8 mouse cellular contexts compared by ENCODE assay signal in the genomic region with DNA sequence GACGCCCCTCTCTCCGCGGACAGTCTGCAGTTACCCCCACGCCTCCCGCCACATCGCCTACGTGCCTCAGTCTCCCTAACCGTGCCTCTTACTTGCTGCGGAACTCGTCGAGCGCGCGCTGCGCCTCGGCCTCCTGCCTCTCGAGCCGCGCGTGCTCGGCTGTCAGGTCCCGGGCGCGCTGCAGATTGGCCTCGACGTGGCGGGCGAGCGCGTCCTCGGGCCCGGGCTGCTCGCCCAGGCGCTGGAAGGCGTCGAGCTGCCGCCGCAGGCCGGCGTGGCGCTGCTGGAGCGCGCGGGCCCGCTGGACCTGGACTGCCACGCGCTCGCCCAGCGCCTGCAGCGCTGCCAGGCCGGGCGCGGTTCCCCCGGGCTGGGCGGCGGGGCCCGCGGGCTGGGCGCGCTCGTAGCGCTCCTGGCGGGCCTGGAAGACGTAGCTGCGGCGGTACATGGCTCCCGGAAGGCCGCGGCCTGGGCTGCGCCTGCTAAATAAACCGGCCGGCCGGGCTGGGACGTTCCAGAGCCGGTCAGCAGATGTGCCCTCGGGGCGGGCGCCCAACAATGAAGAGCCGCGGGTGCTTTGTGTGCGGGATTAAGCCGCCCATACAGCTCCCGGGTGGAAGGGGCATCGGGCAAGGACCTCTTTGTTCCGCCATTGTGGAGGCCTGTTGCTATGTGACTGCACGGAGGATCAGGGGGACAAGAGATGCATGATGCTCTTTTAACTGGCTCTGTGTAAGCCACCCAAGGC. TPM values are rescaled to one million over a fixed set of nuclear protein-coding genes. Genes with fewer than 3 reads are reported as not detected.
DNase-seq lines count a peak whose midpoint lies in the region; ATAC-seq lines count a peak whose summit lies in the region.

TSS of gene Bfsp1 (minus strand) at position 690 of the 748 bp plus-strand sequence.

- H3K36me3 ChIP-seq in embryonic facial prominence, embryonic 15.5 days, result no peaks in the 10 kb centered on the region
- H3K36me3 ChIP-seq in heart, embryonic 16.5 days (ENCODE audit: control insufficient read depth, insufficient read depth), result no peaks in the 10 kb centered on the region
- H3K36me3 ChIP-seq in megakaryocyte, embryonic 14.5 days (replicated peaks; ENCODE audit: low read length), result no peaks in the 10 kb centered on the region

- peaks cover 11% of the 10 kb centered on the region for H3K4me1 ChIP-seq in embryonic facial prominence, embryonic 15.5 days
- peaks cover 4% of the 10 kb centered on the region; the same call in 1 of the 2 replicates for H3K4me1 ChIP-seq in heart, embryonic 16.5 days (ENCODE audit: control insufficient read depth, insufficient read depth, low read length)
- peaks cover 18% of the 10 kb centered on the region for H3K4me1 ChIP-seq in megakaryocyte, embryonic 14.5 days

- peak within 1 kb of the TSS; percentile 46 for H3K9ac ChIP-seq in embryonic facial prominence, embryonic 15.5 days
- peak within 1 kb of the TSS; percentile 76 for H3K9ac ChIP-seq in heart, embryonic 16.5 days (ENCODE audit: low read length)

- 2% methylated on average over 86 of the region's 86 CpGs for WGBS in embryonic facial prominence, embryonic 15.5 days
- WGBS in heart, embryonic 16.5 days, result 2% methylated on average over 86 of the region's 86 CpGs

- peak; percentile 43 for DNase-seq in thymus, postnatal 4 days
- DNase-seq in thymus, adult 18-20 months, result no peak
- DNase-seq in kidney, postnatal 36 days, result peak; percentile 30 to 68
- peak; percentile 27 for DNase-seq in skeletal muscle tissue, adult 2 months (ENCODE audit: low read depth, low spot score)
- no peak for DNase-seq in thymus, postnatal 14 days

- peak; percentile 84 for ATAC-seq in embryonic facial prominence, embryonic 15.5 days (ENCODE audit: insufficient number of reproducible peaks, low FRiP score, low TSS enrichment, low read depth)
- peak; percentile 86 for ATAC-seq in heart, embryonic 16.5 days (replicated peaks; ENCODE audit: extremely low read depth, insufficient read depth, low FRiP score)

- H3K9me3 ChIP-seq in embryonic facial prominence, embryonic 15.5 days (replicated peaks), result no peaks in the 10 kb centered on the region
- no peaks in the 10 kb centered on the region for H3K9me3 ChIP-seq in heart, embryonic 16.5 days (replicated peaks; ENCODE audit: control insufficient read depth, low read length)
- no peaks in the 10 kb centered on the region for H3K9me3 ChIP-seq in megakaryocyte, embryonic 14.5 days

- peak within 1 kb of the TSS; percentile 48; the same call in 1 of the 2 replicates for H3K27ac ChIP-seq in embryonic facial prominence, embryonic 15.5 days (replicated peaks)
- peak within 1 kb of the TSS; percentile 2; the same call in 1 of the 2 replicates for H3K27ac ChIP-seq in heart, embryonic 16.5 days (ENCODE audit: low read length)

- H3K4me3 ChIP-seq in embryonic facial prominence, embryonic 15.5 days (replicated peaks), result peak within 1 kb of the TSS; percentile 48
- peak within 1 kb of the TSS; percentile 52 for H3K4me3 ChIP-seq in heart, embryonic 16.5 days (ENCODE audit: low read length)
- peak within 1 kb of the TSS; percentile 87 for H3K4me3 ChIP-seq in megakaryocyte, embryonic 14.5 days (replicated peaks)

- peak within 1 kb of the TSS; percentile 72 for H3K4me2 ChIP-seq in embryonic facial prominence, embryonic 15.5 days (replicated peaks)
- H3K4me2 ChIP-seq in heart, embryonic 16.5 days (ENCODE audit: low read depth, low read length), result peak within 1 kb of the TSS; percentile 74

- H3K27me3 ChIP-seq in embryonic facial prominence, embryonic 15.5 days, result no peaks in the 10 kb centered on the region
- H3K27me3 ChIP-seq in heart, embryonic 16.5 days (ENCODE audit: control insufficient read depth, insufficient read depth, low read length), result no peaks in the 10 kb centered on the region
- peaks cover 60% of the 10 kb centered on the region for H3K27me3 ChIP-seq in megakaryocyte, embryonic 14.5 days (replicated peaks)

RNA-seq across cellular contexts. Expression of gene Bfsp1, which starts in this region (rescaled TPM):
- polyA plus RNA-seq in embryonic facial prominence, embryonic 15.5 days (2015; fragmentation: Nextera tagmentation; extraction: Ambion mirVana), result 3.0 and 3.6 TPM in 2 replicates
- polyA plus RNA-seq in heart, embryonic 16.5 days (2015; fragmentation: Nextera tagmentation; extraction: Ambion mirVana), result 1.1 and 1.4 TPM in 2 replicates
- 0.31 TPM in 1 of 2 replicates, not detected in the other for polyA plus RNA-seq in megakaryocyte, embryonic 14.5 days (2012; ENCODE audit: insufficient read depth, low replicate concordance)

Comparison
In these comparisons a context has a peak if more than half of its experiments do, and no peak if none do; other contexts are left out.
1. DNase-seq: peak in thymus, postnatal 4 days (single experiment), kidney, postnatal 36 days (2 of 2) and skeletal muscle tissue, adult 2 months (single experiment); none in thymus, adult 18-20 months (0 of 2) and thymus, postnatal 14 days (single experiment).
2. Peak in every context shown above with its lines, with median percentiles within 50 percentile points of each other: H3K4me3 ChIP-seq.